Mouse (Mus musculus) frontal cortex, postnatal 25 days (tissue): ENCODE results near the gene Wdr24.
A peak's percentile ranks its signal among the peaks of the same experiment; 100 is the strongest.

Experiments
- DNase-seq, 2 experiments: peaks; one replicate each; pipeline ENCODE4 v3.0.0; 2022; ENCODE audit warnings: low spot score in 2 of 2

Gene Wdr24

GRCm38 (mm10) chr17:25823452-25823851 lies at the start of gene Wdr24:
Gene Wdr24 (plus strand): TSS chr17:25823627.
- DNase-seq, result peak in 1 of 2 experiments; percentile 68

GRCm38 (mm10) chr17:25775318-25776062 lies 47.9 kb upstream of the Wdr24 start:
- no peak for DNase-seq

GRCm38 (mm10) chr17:25777948-25778347 lies 45.5 kb upstream of the Wdr24 start:
- DNase-seq, result no peak

GRCm38 (mm10) chr17:25781339-25781738 lies 42.1 kb upstream of the Wdr24 start:
- DNase-seq, result no peak

GRCm38 (mm10) chr17:25783086-25783485 lies 40.3 kb upstream of the Wdr24 start:
- no peak for DNase-seq

- DNase-seq, result no peak
Observed at GRCm38 (mm10) chr17:25783861-25784574, 39.4 kb upstream of the Wdr24 start.

- peak; percentile 93 to 98 for DNase-seq
Observed at GRCm38 (mm10) chr17:25785281-25785745, 38.1 kb upstream of the Wdr24 start, which contains the start of gene Haghl. Gene Haghl (minus strand): TSS chr17:25785673.

GRCm38 (mm10) chr17:25786280-25786679 lies 37.1 kb upstream of the Wdr24 start, which contains the start of gene Ccdc78:
Gene Ccdc78 (plus strand): TSS chr17:25786580.
- DNase-seq, result no peak

GRCm38 (mm10) chr17:25786781-25787504 lies 36.5 kb upstream of the Wdr24 start:
- no peak for DNase-seq

GRCm38 (mm10) chr17:25791320-25791842 lies 32.0 kb upstream of the Wdr24 start:
- DNase-seq, result no peak

GRCm38 (mm10) chr17:25791843-25792527 lies 31.4 kb upstream of the Wdr24 start:
- DNase-seq, result peak; percentile 78 to 80

- DNase-seq, result peak in 1 of 2 experiments; percentile 63
Observed at GRCm38 (mm10) chr17:25792615-25793014, 30.8 kb upstream of the Wdr24 start, which contains the start of gene Fam173a. Gene Fam173a (minus strand): TSS chr17:25792901.

- no peak for DNase-seq
Observed at GRCm38 (mm10) chr17:25794197-25794596, 29.2 kb upstream of the Wdr24 start.

GRCm38 (mm10) chr17:25794998-25795397 lies 28.4 kb upstream of the Wdr24 start:
- no peak for DNase-seq

- DNase-seq, result no peak
Observed at GRCm38 (mm10) chr17:25795609-25796092, 27.8 kb upstream of the Wdr24 start, which contains the start of gene AC134908.4. Gene AC134908.4 (minus strand): TSS chr17:25795659.

- DNase-seq, result no peak
Observed at GRCm38 (mm10) chr17:25796211-25796771, 27.1 kb upstream of the Wdr24 start.

GRCm38 (mm10) chr17:25796951-25797369 lies 26.5 kb upstream of the Wdr24 start, which contains the start of gene Metrn:
Gene Metrn (minus strand): TSS chr17:25797136.
- peak in 1 of 2 experiments; percentile 64 for DNase-seq

- peak in 1 of 2 experiments; percentile 62 for DNase-seq
Observed at GRCm38 (mm10) chr17:25801029-25801428, 22.4 kb upstream of the Wdr24 start.

- peak; percentile 62 to 63 for DNase-seq
Observed at GRCm38 (mm10) chr17:25802825-25803517, 20.5 kb upstream of the Wdr24 start.

GRCm38 (mm10) chr17:25806507-25806906 lies 16.9 kb upstream of the Wdr24 start:
- no peak for DNase-seq
